In the genomic region with DNA sequence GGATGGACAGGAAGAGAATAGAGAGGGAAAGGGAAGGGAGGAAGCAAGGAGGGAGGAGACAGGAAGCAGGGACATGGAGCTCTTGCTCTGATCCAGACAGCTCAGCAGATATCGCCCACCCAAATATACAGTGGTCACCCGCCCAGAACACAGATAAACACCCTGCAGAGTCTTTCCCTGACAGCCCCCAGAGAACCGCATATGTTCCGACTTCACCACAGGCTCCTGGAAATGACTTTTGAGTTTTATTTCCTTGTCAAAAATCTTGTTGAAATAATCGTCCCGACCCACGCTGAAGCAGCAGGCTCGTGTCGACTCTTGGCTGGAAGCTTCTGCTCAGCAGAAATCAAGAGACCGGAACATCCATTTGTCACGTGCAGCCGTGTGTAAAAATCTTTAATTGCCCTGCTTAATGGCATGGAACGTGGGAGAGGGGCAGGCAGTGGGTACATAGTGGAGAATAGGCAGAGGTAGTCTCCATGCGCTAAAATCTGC, we compare ENCODE assay signal across 8 mouse cellular contexts.
A peak's percentile ranks its signal among the peaks of the same experiment; 100 is the strongest.
DNase-seq lines count a peak whose midpoint lies in the region; ATAC-seq and TF ChIP-seq lines count a peak whose summit lies in the region.

No protein-coding gene starts in this region.

- H3K9ac ChIP-seq in forebrain, embryonic 14.5 days (ENCODE audit: low read length): no peak overlapping the region
- no peak overlapping the region for H3K9ac ChIP-seq in intestine, postnatal 0 days (ENCODE audit: low read depth, low read length)
- H3K9ac ChIP-seq in neural tube, embryonic 13.5 days: no peak overlapping the region

- peaks cover 41% of the 10 kb centered on the region for H3K4me1 ChIP-seq in forebrain, embryonic 14.5 days (ENCODE audit: control insufficient read depth, insufficient read depth, low read length)
- H3K4me1 ChIP-seq in intestine, postnatal 0 days (replicated peaks; ENCODE audit: control insufficient read depth, insufficient read depth, low read length): no peaks in the 10 kb centered on the region
- peaks cover 49% of the 10 kb centered on the region for H3K4me1 ChIP-seq in neural tube, embryonic 13.5 days (replicated peaks)

- no peak for ATAC-seq in forebrain, embryonic 14.5 days
- no peak for ATAC-seq in intestine, postnatal 0 days
- peak; percentile 54; the same call in 1 of the 2 replicates for ATAC-seq in neural tube, embryonic 13.5 days (ENCODE audit: low read depth)

- 23% methylated on average over 14 of the region's 14 CpGs for WGBS in forebrain, embryonic 14.5 days
- WGBS in intestine, postnatal 0 days: 63% methylated on average over 14 of the region's 14 CpGs
- 21% methylated on average over 14 of the region's 14 CpGs for WGBS in neural tube, embryonic 13.5 days

- no peaks in the 10 kb centered on the region for H3K9me3 ChIP-seq in forebrain, embryonic 14.5 days (replicated peaks; ENCODE audit: control insufficient read depth, low read length)
- H3K9me3 ChIP-seq in intestine, postnatal 0 days (ENCODE audit: control insufficient read depth): no peaks in the 10 kb centered on the region
- H3K9me3 ChIP-seq in neural tube, embryonic 13.5 days: no peaks in the 10 kb centered on the region

- H3K27me3 ChIP-seq in forebrain, embryonic 14.5 days (replicated peaks; ENCODE audit: control insufficient read depth, insufficient read depth, low read length): no peaks in the 10 kb centered on the region
- no peaks in the 10 kb centered on the region for H3K27me3 ChIP-seq in intestine, postnatal 0 days (replicated peaks; ENCODE audit: control insufficient read depth, insufficient read depth, low read length)
- peaks cover 4% of the 10 kb centered on the region; the same call in 1 of the 2 replicates for H3K27me3 ChIP-seq in neural tube, embryonic 13.5 days

- no peaks in the 10 kb centered on the region for H3K36me3 ChIP-seq in forebrain, embryonic 14.5 days (ENCODE audit: control insufficient read depth, insufficient read depth, low read length)
- H3K36me3 ChIP-seq in intestine, postnatal 0 days (ENCODE audit: control insufficient read depth, insufficient read depth): no peaks in the 10 kb centered on the region; the same call in 1 of the 2 replicates
- H3K36me3 ChIP-seq in neural tube, embryonic 13.5 days: no peaks in the 10 kb centered on the region

- no peak overlapping the region for H3K4me3 ChIP-seq in forebrain, embryonic 14.5 days (ENCODE audit: low read depth, low read length)
- H3K4me3 ChIP-seq in intestine, postnatal 0 days (ENCODE audit: low read depth, low read length): no peak overlapping the region
- H3K4me3 ChIP-seq in neural tube, embryonic 13.5 days: no peak overlapping the region

- intact Hi-C loops in left cerebral cortex, postnatal 10 days (cut with DNase I): no loop called here

- peak overlapping the region; percentile 32 for H3K4me2 ChIP-seq in forebrain, embryonic 14.5 days (ENCODE audit: low read length)
- 0 out of 2 replicates have a peak overlapping the region, but pooled peaks have one; percentile 13 for H3K4me2 ChIP-seq in intestine, postnatal 0 days (replicated peaks; ENCODE audit: low read depth)
- peak overlapping the region; percentile 43 for H3K4me2 ChIP-seq in neural tube, embryonic 13.5 days

- no peak for TF ChIP-seq CTCF in intestine, postnatal 0 days (IDR thresholded peaks at IDR 0.05; ENCODE audit: low read depth)

- DNase-seq in left cerebral cortex, adult 9 months (ENCODE audit: low spot score in 2 of 2): peak; percentile 7 to 18
- DNase-seq in left cerebral cortex, postnatal 10 days (ENCODE audit: extremely low spot score in 1 of 2, low spot score in 2 of 2): no peak
- DNase-seq in forebrain, embryonic 14.5 days (ENCODE audit: low spot score): peak; percentile 54
- DNase-seq in thymus, adult 18-20 months: no peak
- DNase-seq in gastrocnemius, postnatal 4 days (ENCODE audit: low spot score in 2 of 2): no peak
- no peak for DNase-seq in embryo, embryonic 11 days

- peak overlapping the region; percentile 76 for H3K27ac ChIP-seq in forebrain, embryonic 14.5 days (ENCODE audit: low read depth, low read length)
- no peak overlapping the region for H3K27ac ChIP-seq in intestine, postnatal 0 days (ENCODE audit: low read depth, low read length)
- peak overlapping the region; percentile 62 for H3K27ac ChIP-seq in neural tube, embryonic 13.5 days (replicated peaks)

Comparison
In these comparisons a context has a peak if more than half of its experiments do, and no peak if none do; other contexts are left out.
1. DNase-seq: peak in left cerebral cortex, adult 9 months (2 of 2) and forebrain, embryonic 14.5 days (single experiment); none in left cerebral cortex, postnatal 10 days (0 of 2), thymus, adult 18-20 months (0 of 2), gastrocnemius, postnatal 4 days (0 of 2) and embryo, embryonic 11 days (single experiment).
2. Peak in every context shown above with its lines, with median percentiles within 50 percentile points of each other: H3K4me2 ChIP-seq.